Mouse (Mus musculus) liver, embryonic 14.5 days (tissue): ENCODE measurements around the gene Cdcp2.

Source experiments
- CTCF ChIP-seq: IDR thresholded peaks from 2 replicates; pipeline ENCODE4 v1.5.1; 2016; ENCODE audit warnings: antibody characterized with exemption, low read depth, control low read depth
- EP300 ChIP-seq: IDR thresholded peaks from 2 replicates; pipeline ENCODE4 v1.6.1; 2016; ENCODE audit warnings: antibody characterized with exemption, low read depth

DNA sequence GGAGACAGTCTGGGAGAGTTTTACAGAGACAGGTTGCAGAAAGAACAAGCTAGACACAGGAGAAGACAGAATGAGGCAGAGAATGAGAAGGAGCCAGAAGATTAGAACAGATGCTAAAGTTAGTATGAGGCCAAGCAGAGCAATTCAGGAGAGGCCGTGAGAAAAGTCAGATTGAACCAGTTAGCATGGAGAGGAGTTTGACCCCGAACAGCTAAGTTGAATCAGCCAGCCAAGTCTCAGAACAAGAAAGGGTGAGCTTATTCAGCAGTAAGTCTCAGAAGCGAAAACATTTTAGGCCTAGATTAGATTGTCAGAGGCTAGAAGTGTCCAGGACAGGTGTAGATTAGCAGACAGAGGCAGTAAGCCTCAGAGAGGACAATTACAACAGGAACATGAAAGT lies 39.8 kb downstream of the Cdcp2 start:
- TF ChIP-seq CTCF (no peak), EP300 (no peak)
